Mouse (Mus musculus): ENCODE data around the gene Maml1.

Maml1 gene

GRCm38 (mm10) chr11:50280053-50280452 is 12.1 kb downstream of the Maml1 start:
- in situ Hi-C loops (cut with MseI, MboI): no loop called here

DNA sequence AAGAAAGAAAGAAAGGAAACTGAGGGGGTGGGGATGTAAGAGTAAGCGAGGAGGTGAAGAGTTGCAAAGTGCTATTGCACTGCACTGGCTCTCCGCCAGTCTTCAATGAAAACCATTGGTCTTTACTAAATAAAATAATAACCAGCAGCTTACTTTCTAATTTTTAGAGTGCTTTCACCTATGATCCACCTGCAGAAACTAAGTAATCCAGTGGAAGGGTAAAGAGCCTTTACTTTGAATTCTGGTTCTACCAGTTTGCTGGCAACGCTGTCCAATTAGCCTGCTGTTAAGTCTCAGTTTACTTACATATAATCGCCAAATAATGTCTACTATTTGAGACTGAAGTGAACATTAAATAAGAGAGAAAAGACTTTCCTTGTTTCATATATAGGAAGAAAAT is 13.1 kb downstream of the Maml1 start:
- in situ Hi-C loops (cut with MseI, MboI): no loop called here

GRCm38 (mm10) chr11:50277706-50278105 is 14.4 kb downstream of the Maml1 start:
- in situ Hi-C loops (cut with MseI, MboI): no loop called here

DNA sequence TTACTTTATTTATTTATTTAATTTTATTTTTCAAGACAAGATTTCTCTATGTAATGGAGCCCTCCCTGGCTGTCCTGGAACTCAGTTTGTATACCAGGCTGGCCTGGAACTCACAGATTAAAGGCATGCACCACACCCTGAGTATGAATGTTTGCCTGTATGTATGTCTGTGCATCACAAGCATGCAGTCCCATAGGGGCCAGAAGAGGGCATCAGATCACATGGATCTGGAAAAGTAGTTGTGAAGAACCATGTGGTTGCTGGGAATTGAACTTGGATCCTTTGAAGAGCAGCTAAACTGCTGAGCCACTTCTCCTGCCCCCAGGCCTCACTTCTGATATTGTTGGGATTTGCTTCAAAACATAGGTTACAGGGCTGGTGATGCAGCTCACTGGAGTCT is 15.1 kb downstream of the Maml1 start:
- in situ Hi-C loops (cut with MseI, MboI): no loop called here

DNA sequence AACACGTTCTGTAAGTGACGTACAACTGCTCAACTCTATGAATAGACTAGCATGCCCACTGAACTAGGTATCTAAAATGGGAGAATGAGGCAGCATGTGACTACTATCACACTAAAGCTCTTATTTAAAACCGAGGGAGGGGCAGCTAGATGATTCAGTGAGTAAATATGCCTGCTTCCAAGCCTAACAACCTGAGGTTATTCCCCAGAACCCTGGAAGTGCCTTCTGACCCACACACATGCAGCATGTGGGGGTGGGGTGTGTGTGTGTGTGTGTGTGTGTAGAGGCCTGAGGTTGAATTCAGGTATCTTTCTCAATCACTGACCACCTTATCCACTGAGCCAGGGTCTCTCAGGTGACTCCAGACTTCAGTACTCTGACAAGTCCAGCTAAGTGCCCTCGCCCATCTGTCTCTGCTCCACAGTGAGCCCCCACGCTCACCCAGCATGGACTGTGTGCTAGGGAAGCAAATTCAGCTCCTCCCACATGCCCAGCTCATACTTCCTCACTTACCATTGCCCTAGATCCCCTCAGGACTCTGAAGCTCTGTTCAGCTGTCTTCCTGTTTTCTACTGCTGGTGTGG is 16.5 kb downstream of the Maml1 start:
- in situ Hi-C loops (cut with MseI, MboI): no loop called here

GRCm38 (mm10) chr11:50275077-50275476 is 17.0 kb downstream of the Maml1 start:
- in situ Hi-C loops (cut with MseI, MboI): no loop called here

DNA sequence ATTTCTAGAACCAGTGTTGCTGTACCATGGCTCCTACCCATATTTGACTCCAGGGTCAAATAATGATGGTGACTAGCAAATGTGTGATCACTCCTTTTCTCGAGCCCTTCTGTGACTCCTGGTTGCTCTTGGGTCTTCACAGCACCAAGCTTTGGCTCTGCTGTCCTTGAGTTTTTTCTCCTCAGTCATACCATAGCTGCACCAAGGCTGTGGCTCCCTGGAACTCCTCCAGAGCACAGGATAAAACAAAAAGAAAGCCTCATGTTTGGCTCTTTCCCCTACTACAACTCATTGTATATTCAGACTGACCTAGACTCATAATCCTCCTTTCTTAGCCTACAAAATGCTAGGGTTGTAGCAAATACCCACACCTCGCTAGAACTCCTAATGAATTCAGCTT is 19.3 kb downstream of the Maml1 start:
- in situ Hi-C loops (cut with MseI, MboI): no loop called here

DNA sequence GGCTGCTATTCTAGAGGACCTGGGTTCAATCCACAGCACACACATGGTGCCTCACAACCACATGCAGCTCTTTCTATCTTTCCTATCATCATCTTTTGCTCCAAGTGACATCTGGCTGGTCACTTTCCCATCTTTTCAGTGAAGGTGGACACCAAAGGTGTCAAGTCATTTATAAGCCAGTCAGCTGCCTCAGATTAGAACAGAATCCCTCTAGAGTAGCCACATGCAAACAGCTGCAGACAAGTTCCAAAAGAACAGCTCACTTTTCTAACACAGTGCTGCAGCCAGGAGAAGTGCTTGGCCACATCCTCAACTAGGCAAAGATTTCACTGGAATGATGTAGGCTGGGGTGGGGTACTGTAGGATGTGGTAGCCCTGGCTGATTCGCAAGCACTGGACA is 22.2 kb downstream of the Maml1 start:
- in situ Hi-C loops (cut with MseI, MboI): no loop called here

DNA sequence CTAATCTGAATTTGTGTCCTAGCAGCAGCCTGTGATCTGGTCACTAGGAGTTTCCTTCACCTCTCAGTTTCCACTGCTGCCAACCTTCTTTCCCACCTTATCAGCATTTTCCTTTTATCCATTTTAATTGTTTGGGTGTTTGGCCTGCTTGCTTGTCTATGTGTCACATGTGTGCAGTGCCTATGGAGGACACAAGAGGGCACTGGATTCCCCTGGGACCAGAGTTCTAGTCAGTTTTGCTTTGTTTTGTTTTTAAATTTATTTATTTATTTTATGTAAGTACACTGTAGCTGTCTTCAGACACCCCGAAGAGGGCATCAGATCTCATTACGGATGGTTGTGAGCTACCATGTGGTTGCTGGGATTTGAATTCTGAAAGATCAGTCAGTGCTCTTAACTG is 22.9 kb downstream of the Maml1 start:
- in situ Hi-C loops (cut with MseI, MboI): no loop called here

- in situ Hi-C loops (cut with MseI, MboI): no loop called here
Observed at GRCm38 (mm10) chr11:50266997-50267396, 25.1 kb downstream of the Maml1 start.

DNA sequence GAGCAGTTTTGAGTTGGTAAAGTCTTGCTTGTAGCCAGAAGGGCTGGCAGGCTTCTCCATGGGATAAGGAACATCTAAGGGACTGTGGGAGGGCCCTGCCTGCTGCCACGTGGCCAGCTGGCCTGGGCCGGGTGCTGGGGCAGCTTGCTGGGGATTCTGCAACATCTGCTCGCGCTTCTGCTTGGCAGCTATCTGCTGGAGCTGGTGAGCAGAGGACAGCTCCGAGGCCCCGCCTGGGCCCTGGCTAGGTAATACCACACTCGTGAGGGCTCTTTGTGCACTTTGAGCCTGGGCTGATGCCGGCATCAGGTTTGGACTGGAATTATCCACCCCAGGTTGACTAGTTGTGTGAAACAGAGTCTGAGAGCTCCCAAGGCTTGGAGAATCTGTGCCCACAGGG is 26.2 kb downstream of the Maml1 start:
- in situ Hi-C loops (cut with MseI, MboI): no loop called here

GRCm38 (mm10) chr11:50263198-50263597 is 28.9 kb downstream of the Maml1 start:
- in situ Hi-C loops (cut with MseI, MboI): no loop called here

DNA sequence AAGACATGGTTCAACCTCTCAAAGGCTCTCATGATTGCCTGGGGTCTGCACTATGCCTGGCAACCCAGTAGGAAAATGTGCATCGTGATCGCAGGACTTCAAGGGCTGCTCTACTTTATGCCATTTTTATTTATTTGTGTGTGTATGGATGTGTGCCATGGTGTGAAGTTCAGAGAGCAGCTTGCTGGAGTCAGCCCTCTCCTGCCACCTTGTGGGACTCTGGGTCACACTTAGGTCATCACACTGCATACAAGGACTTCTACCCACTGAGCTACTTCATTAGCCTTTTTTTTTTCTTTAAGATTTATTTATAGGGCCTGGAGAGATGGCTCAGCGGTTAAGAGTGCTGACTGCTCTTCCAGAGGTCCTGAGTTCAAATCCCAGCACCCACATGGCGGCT is 30.1 kb downstream of the Maml1 start:
- in situ Hi-C loops (cut with MseI, MboI): no loop called here

GRCm38 (mm10) chr11:50258310-50258709 is 33.8 kb downstream of the Maml1 start:
- in situ Hi-C loops (cut with MseI, MboI): no loop called here

- in situ Hi-C loops (cut with MseI, MboI): no loop called here
Observed at GRCm38 (mm10) chr11:50256615-50257014, 35.5 kb downstream of the Maml1 start.

DNA sequence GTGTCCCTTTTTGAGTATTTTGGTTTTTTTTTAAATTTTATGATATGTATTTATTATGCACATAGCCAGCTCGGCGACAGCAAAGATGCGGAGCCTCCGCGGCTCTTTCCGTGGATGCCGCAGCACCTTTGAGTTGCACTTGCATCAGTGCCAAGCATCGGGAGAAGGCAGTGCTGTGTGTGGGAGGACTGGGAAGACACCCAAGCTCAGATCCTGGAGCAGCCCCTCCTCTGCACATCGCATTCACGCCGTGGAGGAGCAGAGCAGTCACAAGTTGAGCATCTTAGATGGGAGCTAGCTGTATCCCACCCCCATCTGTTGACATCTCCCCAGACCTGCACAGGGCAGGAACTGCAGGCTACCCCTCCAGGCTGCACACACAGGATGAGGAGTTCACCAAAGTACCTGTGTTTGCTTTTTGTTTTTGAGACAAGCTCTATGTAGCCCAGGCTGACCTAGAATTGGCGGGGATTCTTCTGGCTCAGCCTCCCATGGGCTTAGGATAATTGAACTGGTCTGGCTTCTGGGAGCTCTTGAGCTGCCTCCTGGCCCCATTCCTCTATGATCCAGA is 38.0 kb downstream of the Maml1 start:
- in situ Hi-C loops (cut with MseI, MboI): no loop called here

GRCm38 (mm10) chr11:50253393-50253792 is 38.7 kb downstream of the Maml1 start:
- in situ Hi-C loops (cut with MseI, MboI): no loop called here

- in situ Hi-C loops (cut with MseI, MboI): no loop called here
Observed at GRCm38 (mm10) chr11:50252684-50253265, 39.3 kb downstream of the Maml1 start.

DNA sequence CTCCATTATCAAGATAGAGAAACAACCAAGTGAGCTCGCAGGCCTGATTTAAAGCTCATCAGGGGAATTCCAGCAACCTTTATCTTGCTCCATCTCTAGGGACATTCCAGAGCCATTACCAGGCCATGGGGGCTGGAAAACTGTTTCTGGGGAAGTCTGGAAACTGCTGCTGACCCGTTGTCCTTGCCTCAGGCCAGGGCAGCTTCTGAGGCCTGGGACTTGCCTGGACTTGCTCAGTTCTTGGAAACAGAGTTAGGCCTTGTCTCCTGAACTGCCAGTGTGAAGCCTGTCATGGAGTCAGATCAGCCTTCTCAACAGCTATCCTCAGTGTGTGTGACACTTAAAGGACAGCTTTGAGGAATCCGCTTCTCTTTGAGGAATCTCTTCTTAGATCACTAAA is 39.9 kb downstream of the Maml1 start:
- in situ Hi-C loops (cut with MseI, MboI): no loop called here

DNA sequence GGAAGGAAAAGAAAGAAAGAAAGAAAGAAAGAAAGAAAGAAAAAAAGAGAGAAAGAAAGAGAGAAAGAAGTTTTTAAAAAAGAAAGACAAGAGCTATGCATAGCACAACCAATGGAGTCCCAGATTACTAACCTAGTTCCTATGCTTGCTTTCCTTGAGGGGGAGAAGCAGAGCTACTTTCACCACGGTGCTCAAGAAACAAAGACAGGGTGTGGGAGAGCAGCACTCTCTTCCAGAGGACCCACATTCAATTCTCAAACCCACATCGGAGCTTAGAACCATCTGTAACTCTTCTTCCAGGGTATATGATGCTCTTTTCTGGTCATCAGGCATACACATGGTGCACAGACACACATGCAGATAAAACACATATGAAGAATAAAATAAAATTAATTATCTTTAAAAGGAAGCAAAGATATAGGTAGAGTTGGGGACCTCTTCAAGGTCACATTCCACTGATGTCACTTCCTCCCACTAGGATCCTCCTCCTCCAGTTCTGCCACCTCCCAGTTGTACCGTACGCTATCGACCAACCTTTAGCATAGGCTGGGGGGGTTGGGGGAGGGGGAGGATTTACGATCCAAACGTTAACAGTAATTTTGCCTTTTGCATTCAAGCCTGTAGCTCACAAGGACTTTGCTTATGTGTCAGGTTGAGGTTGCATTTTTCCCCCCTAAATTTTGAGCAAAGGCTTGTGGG is 43.5 kb downstream of the Maml1 start:
- in situ Hi-C loops (cut with MseI, MboI): no loop called here

- in situ Hi-C loops (cut with MseI, MboI): no loop called here
Observed at GRCm38 (mm10) chr11:50245269-50245668, 46.8 kb downstream of the Maml1 start.

DNA sequence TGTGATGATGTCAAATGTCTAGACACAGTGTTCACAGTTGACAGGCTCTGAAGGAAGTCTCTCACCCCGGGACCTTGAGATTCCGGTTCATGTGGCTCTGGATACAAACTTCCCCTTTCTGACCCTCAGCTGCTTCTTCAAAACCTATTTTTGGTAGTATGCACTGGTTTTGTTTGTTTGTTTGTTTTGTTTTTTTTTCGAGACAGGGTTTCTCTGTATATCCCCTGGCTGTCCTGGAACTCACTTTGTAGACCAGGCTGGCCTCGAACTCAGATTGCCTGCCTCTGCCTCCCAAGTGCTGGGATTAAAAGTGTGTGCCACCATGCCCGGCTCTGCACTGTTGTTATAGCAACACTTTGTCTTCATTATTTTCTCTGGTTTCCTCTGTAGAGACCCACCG is 48.2 kb downstream of the Maml1 start:
- in situ Hi-C loops (cut with MseI, MboI): no loop called here

Measured in mouse trophoblast stem cell (cell line).